In the genomic region with DNA sequence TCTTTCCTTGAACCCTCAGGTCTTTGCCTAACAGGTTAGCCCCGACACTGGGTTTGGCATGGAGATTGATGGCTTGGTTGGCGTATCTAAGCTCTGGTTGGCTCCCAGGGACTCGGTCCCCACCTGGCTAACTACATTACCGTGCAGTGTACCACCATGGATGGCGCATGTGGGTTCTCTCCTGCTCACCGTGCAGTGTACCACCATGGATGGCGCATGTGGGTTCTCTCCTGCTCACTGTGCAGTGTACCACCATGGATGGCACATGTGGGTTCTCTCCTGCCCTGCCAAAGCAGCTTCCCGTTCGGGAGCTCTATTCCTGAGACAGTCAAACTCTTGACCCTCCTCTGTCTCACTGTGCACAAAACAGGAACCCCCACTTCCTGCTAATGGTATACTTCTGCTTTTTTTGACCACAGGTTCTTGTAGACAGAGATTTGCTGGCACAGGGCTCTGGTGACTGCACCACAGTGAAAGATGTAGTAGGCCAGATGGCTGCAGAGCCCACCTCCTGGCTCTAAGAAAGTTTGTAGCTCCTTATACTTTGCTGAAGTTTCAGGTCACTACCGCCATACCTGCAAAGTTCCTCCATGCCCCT, we compare ENCODE assay signal across 14 mouse cellular contexts. TPM values are rescaled to one million over a fixed set of nuclear protein-coding genes. Genes with fewer than 3 reads are reported as not detected.
DNase-seq lines count a peak whose midpoint lies in the region; ATAC-seq and TF ChIP-seq lines count a peak whose summit lies in the region.
"Had no signal": no experiment of that assay in that cellular context is flagged by ENCODE, and none has a peak within 500 bp of the region (broad histone marks: within the 10 kb centered on the region; RNA-seq: fewer than 3 reads in every experiment).

No protein-coding gene starts in this region.

- no peak overlapping the region for H3K4me2 ChIP-seq in liver, embryonic 14.5 days (ENCODE audit: low read depth)
- H3K4me2 ChIP-seq: hindbrain, embryonic 13.5 days; midbrain, embryonic 15.5 days had no signal

- TF ChIP-seq CTCF in liver, embryonic 14.5 days (IDR thresholded peaks at IDR 0.05; ENCODE audit: low read depth) = no peak

- peaks cover 22% of the 10 kb centered on the region for H3K36me3 ChIP-seq in liver, embryonic 14.5 days (replicated peaks; ENCODE audit: control insufficient read depth, insufficient read depth, low read depth)

- peak; percentile 81 for DNase-seq in layer of hippocampus, adult 9-11 months
- DNase-seq in layer of hippocampus, adult 9-10 months (ENCODE audit: low spot score) = no peak
- DNase-seq in MEL-GATA-1-ER (ENCODE audit: extremely low read depth, low read depth) = peak; percentile 91
- no peak for DNase-seq in liver, embryonic 14.5 days (ENCODE audit: low read depth in 3 of 3, low spot score in 3 of 3)
- no peak for DNase-seq in cerebellum, adult 11-12 months
- no peak for DNase-seq in gastrocnemius, postnatal 25 days
- DNase-seq: adrenal gland, adult 2 months; cerebellum, postnatal 14 days; retina, postnatal 1 day had no signal

- H3K9me3 ChIP-seq in liver, embryonic 14.5 days (ENCODE audit: control insufficient read depth, low read length) = no peaks in the 10 kb centered on the region
- H3K9me3 ChIP-seq: hindbrain, embryonic 13.5 days; limb, embryonic 10.5 days; midbrain, embryonic 15.5 days had no signal

- no peaks in the 10 kb centered on the region for H3K4me1 ChIP-seq in liver, embryonic 14.5 days (replicated peaks; ENCODE audit: control insufficient read depth in 2 of 2, insufficient read depth in 2 of 2, low read length in 1 of 2)
- H3K4me1 ChIP-seq: hindbrain, embryonic 13.5 days; limb, embryonic 10.5 days; midbrain, embryonic 15.5 days had no signal

- no peak for TF ChIP-seq EP300 in liver, embryonic 14.5 days (IDR thresholded peaks at IDR 0.05; ENCODE audit: low read depth)

- H3K27ac ChIP-seq in liver, embryonic 14.5 days = no peak overlapping the region
- H3K27ac ChIP-seq: hindbrain, embryonic 13.5 days; limb, embryonic 10.5 days; midbrain, embryonic 15.5 days had no signal

- ATAC-seq in liver, embryonic 14.5 days (ENCODE audit: insufficient read depth) = peak; percentile 22; the same call in 1 of the 2 replicates
- ATAC-seq in neutrophil, adult 5-6 weeks (ENCODE audit: extremely low read depth, insufficient number of reproducible peaks, low FRiP score, poor library complexity, severe bottlenecking) = peak; percentile 90
- ATAC-seq: midbrain, embryonic 15.5 days had no signal

- H3K27me3 ChIP-seq in liver, embryonic 14.5 days (ENCODE audit: control insufficient read depth, insufficient read depth, low read length) = no peaks in the 10 kb centered on the region
- H3K27me3 ChIP-seq: hindbrain, embryonic 13.5 days; midbrain, embryonic 15.5 days had no signal

- H3K4me3 ChIP-seq in liver, embryonic 14.5 days (ENCODE audit: insufficient read depth in 1 of 2, low read depth in 2 of 2, low read length in 2 of 2) = no peak overlapping the region
- H3K4me3 ChIP-seq: hindbrain, embryonic 13.5 days; limb, embryonic 10.5 days; midbrain, embryonic 15.5 days had no signal

- no peak overlapping the region for H3K9ac ChIP-seq in liver, embryonic 14.5 days (replicated peaks)
- H3K9ac ChIP-seq: hindbrain, embryonic 13.5 days; midbrain, embryonic 15.5 days had no signal

- WGBS in liver, embryonic 14.5 days (ENCODE audit: insufficient replicate concordance) = 35% methylated on average over 10 of the region's 10 CpGs

RNA-seq across cellular contexts. Expression of a gene that starts 15.6 kb away (rescaled TPM):
- not detected in 2 replicates for polyA plus RNA-seq in liver, embryonic 14.5 days (2012; rRNA removed)
- not detected in 2 replicates for polyA plus RNA-seq in liver, embryonic 14.5 days (2014; fragmentation: Nextera tagmentation; extraction: Ambion mirVana)
- not detected in 2 replicates for total RNA-seq in neutrophil, adult 5-6 weeks (2017)
- total RNA-seq in gastrocnemius, postnatal 25 days (2021) = not detected
- total RNA-seq: gastrocnemius, adult 8-10 months had no signal
- polyA plus RNA-seq: adrenal gland, adult 2 months; hindbrain, embryonic 13.5 days; limb, embryonic 10.5 days; midbrain, embryonic 15.5 days had no signal

RNA-seq across cellular contexts. Expression of a gene that starts 21.1 kb away (rescaled TPM):
- 54.4 and 57.5 TPM in 2 replicates for polyA plus RNA-seq in liver, embryonic 14.5 days (2012; rRNA removed)
- polyA plus RNA-seq in liver, embryonic 14.5 days (2014; fragmentation: Nextera tagmentation; extraction: Ambion mirVana) = 45.4 and 56.7 TPM in 2 replicates
- total RNA-seq in neutrophil, adult 5-6 weeks (2017) = 118 and 130 TPM in 2 replicates
- total RNA-seq in gastrocnemius, postnatal 25 days (2021) = 100 to 1,000 TPM; 134 to 145 TPM

RNA-seq across cellular contexts. Expression of a gene that starts 24.6 kb away (rescaled TPM):
- polyA plus RNA-seq in liver, embryonic 14.5 days (2012; rRNA removed) = 0.08 and 0.28 TPM in 2 replicates
- 0.28 and 0.38 TPM in 2 replicates for polyA plus RNA-seq in liver, embryonic 14.5 days (2014; fragmentation: Nextera tagmentation; extraction: Ambion mirVana)
- total RNA-seq in neutrophil, adult 5-6 weeks (2017) = 0.98 TPM in 1 of 2 replicates, not detected in the other
- 1 to 10 TPM; 2.8 to 3.0 TPM for total RNA-seq in gastrocnemius, postnatal 25 days (2021)

RNA-seq across cellular contexts. Expression of a gene that starts 39.2 kb away (rescaled TPM):
- polyA plus RNA-seq in liver, embryonic 14.5 days (2012; rRNA removed) = 110 and 132 TPM in 2 replicates
- polyA plus RNA-seq in liver, embryonic 14.5 days (2014; fragmentation: Nextera tagmentation; extraction: Ambion mirVana) = 52.2 and 60.2 TPM in 2 replicates
- total RNA-seq in neutrophil, adult 5-6 weeks (2017) = 168 and 188 TPM in 2 replicates
- total RNA-seq in gastrocnemius, postnatal 25 days (2021) = 10 to 100 TPM; 43.1 to 45.2 TPM

RNA-seq across cellular contexts. Expression of a gene that starts 48.3 kb away (rescaled TPM):
- polyA plus RNA-seq in liver, embryonic 14.5 days (2012; rRNA removed) = not detected in 2 replicates
- not detected in 2 replicates for polyA plus RNA-seq in liver, embryonic 14.5 days (2014; fragmentation: Nextera tagmentation; extraction: Ambion mirVana)
- not detected in 2 replicates for total RNA-seq in neutrophil, adult 5-6 weeks (2017)
- total RNA-seq in gastrocnemius, postnatal 25 days (2021) = not detected
- total RNA-seq: adrenal gland, adult 2 months; gastrocnemius, adult 8-10 months had no signal
- polyA plus RNA-seq: adrenal gland, adult 2 months; hindbrain, embryonic 13.5 days had no signal

Comparison
In these comparisons a context has a peak if more than half of its experiments do, and no peak if none do; other contexts are left out.
1. DNase-seq: peak in layer of hippocampus, adult 9-11 months (single experiment) and MEL-GATA-1-ER (single experiment); none in layer of hippocampus, adult 9-10 months (single experiment), liver, embryonic 14.5 days (0 of 3), cerebellum, adult 11-12 months (single experiment) and gastrocnemius, postnatal 25 days (single experiment).